ENCODE assay signal across 8 mouse cellular contexts in the genomic region with DNA sequence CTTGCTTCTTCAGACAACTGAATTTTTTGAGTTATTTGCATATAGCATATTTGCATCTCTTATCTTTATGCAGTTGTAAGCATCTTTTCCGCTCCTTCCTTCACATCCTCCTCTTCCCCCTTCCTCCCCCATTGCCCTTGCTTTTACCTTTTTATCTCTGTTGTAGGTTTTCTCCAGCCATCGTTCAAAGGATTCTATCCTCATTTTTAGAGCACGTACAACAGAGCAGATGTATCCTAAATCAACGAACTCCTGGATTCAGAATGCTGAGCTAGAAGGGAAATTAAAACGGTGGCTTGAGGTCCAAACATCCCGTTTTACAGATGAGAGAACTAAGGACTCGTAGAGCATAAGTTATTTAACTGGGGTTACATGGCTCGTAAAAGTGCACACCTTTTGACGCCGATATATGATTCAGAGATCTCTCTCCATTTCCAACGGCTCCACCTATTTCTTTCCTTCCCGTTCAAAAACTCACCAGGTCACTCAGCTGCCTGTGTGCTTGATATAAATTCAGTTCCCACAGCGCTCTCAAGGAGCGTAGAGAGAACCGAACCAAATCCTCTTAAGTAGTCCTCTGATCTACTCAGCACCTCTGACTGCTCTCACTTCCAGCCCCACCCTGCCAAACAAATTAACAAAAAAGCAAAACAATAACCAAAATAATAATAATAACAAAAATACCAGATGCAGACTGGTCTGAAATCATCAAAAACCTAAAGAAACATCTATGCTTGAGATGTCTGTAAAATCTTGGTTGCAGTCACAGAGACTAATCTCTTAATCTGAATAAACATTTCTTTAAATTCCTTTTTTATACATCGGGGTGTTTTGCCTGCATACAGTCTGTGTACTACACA. TPM values are rescaled to one million over a fixed set of nuclear protein-coding genes. Genes with fewer than 3 reads are reported as not detected.
DNase-seq lines count a peak whose midpoint lies in the region; ATAC-seq and TF ChIP-seq lines count a peak whose summit lies in the region.

No protein-coding gene starts in this region.

- no peaks in the 10 kb centered on the region for H3K27me3 ChIP-seq in lung, embryonic 14.5 days (ENCODE audit: insufficient read depth, low read length)
- no peaks in the 10 kb centered on the region for H3K27me3 ChIP-seq in intestine, embryonic 14.5 days (replicated peaks; ENCODE audit: control insufficient read depth, insufficient read depth, low read length)
- H3K27me3 ChIP-seq in neural tube, embryonic 12.5 days (replicated peaks) = no peaks in the 10 kb centered on the region

- 14% methylated on average over 16 of the region's 16 CpGs for WGBS in lung, embryonic 14.5 days
- 19% methylated on average over 16 of the region's 16 CpGs for WGBS in intestine, embryonic 14.5 days
- 28% methylated on average over 16 of the region's 16 CpGs for WGBS in neural tube, embryonic 12.5 days

- peak overlapping the region; percentile 100 for H3K9ac ChIP-seq in lung, embryonic 14.5 days
- H3K9ac ChIP-seq in intestine, embryonic 14.5 days (ENCODE audit: low read length) = peak overlapping the region; percentile 100
- H3K9ac ChIP-seq in neural tube, embryonic 12.5 days = peak overlapping the region; percentile 56; the same call in 1 of the 2 replicates

- peak overlapping the region; percentile 97 for H3K4me3 ChIP-seq in lung, embryonic 14.5 days (ENCODE audit: low read depth, low read length)
- peak overlapping the region; percentile 99 for H3K4me3 ChIP-seq in intestine, embryonic 14.5 days (ENCODE audit: low read depth, low read length)
- H3K4me3 ChIP-seq in neural tube, embryonic 12.5 days = peak overlapping the region; percentile 11; the same call in 1 of the 2 replicates

- no peak overlapping the region for H3K27ac ChIP-seq in lung, embryonic 14.5 days (ENCODE audit: low read depth)
- peak overlapping the region; percentile 94; the same call in 1 of the 2 replicates for H3K27ac ChIP-seq in intestine, embryonic 14.5 days (ENCODE audit: low read depth)
- H3K27ac ChIP-seq in neural tube, embryonic 12.5 days = no peak overlapping the region

- ATAC-seq in lung, embryonic 14.5 days (ENCODE audit: insufficient read depth) = no peak
- ATAC-seq in intestine, embryonic 14.5 days (replicated peaks; ENCODE audit: low FRiP score, low TSS enrichment, low read depth) = no peak
- ATAC-seq in neural tube, embryonic 12.5 days (ENCODE audit: low FRiP score, low read depth) = no peak

- H3K36me3 ChIP-seq in lung, embryonic 14.5 days (ENCODE audit: insufficient read depth) = no peaks in the 10 kb centered on the region
- no peaks in the 10 kb centered on the region for H3K36me3 ChIP-seq in intestine, embryonic 14.5 days (ENCODE audit: control insufficient read depth, insufficient read depth, low read length)
- no peaks in the 10 kb centered on the region for H3K36me3 ChIP-seq in neural tube, embryonic 12.5 days

- peak overlapping the region; percentile 75 for H3K4me2 ChIP-seq in lung, embryonic 14.5 days
- H3K4me2 ChIP-seq in intestine, embryonic 14.5 days (ENCODE audit: low read length) = peak overlapping the region; percentile 74
- peak overlapping the region; percentile 73 for H3K4me2 ChIP-seq in neural tube, embryonic 12.5 days (replicated peaks)

- H3K9me3 ChIP-seq in lung, embryonic 14.5 days (ENCODE audit: low read depth, low read length) = no peaks in the 10 kb centered on the region
- H3K9me3 ChIP-seq in intestine, embryonic 14.5 days (ENCODE audit: control insufficient read depth, low read length) = no peaks in the 10 kb centered on the region
- H3K9me3 ChIP-seq in neural tube, embryonic 12.5 days = no peaks in the 10 kb centered on the region

- no peak for TF ChIP-seq CTCF in lung, embryonic 14.5 days (IDR thresholded peaks at IDR 0.05; ENCODE audit: low read depth)

- peak; percentile 52 for DNase-seq in lung, embryonic 14.5 days
- no peak for DNase-seq in lung, postnatal 25 days (ENCODE audit: low spot score)
- peak; percentile 33 for DNase-seq in embryo, embryonic 9.5 days (ENCODE audit: extremely low spot score)
- no peak for DNase-seq in intestine, embryonic 14.5 days (ENCODE audit: low spot score)
- no peak for DNase-seq in ovary, postnatal 14 days (ENCODE audit: low spot score)
- no peak for DNase-seq in right cerebral cortex, postnatal 36 days (ENCODE audit: low spot score in 2 of 2)
- DNase-seq in gastrocnemius, postnatal 10 days = no peak

- H3K4me1 ChIP-seq in lung, embryonic 14.5 days (ENCODE audit: insufficient read depth) = no peaks in the 10 kb centered on the region
- peaks cover 6% of the 10 kb centered on the region; the same call in 1 of the 2 replicates for H3K4me1 ChIP-seq in intestine, embryonic 14.5 days (replicated peaks; ENCODE audit: control insufficient read depth, insufficient read depth, low read length)
- 0 out of 2 replicates have a peak, but pooled peaks cover 6% of the 10 kb centered on the region for H3K4me1 ChIP-seq in neural tube, embryonic 12.5 days

RNA-seq across cellular contexts. Expression of a gene that starts 2.2 kb away (rescaled TPM):
- 186 and 201 TPM in 2 replicates for polyA plus RNA-seq in lung, embryonic 14.5 days (2014; fragmentation: Nextera tagmentation; extraction: Ambion mirVana)
- 150 and 169 TPM in 2 replicates for polyA plus RNA-seq in intestine, embryonic 14.5 days (2014; fragmentation: Nextera tagmentation; extraction: Ambion mirVana)
- 216 and 225 TPM in 2 replicates for polyA plus RNA-seq in neural tube, embryonic 12.5 days (2016; fragmentation: Nextera tagmentation; extraction: Ambion mirVana)
- total RNA-seq in gastrocnemius, postnatal 10 days (2021) = 10 to 100 TPM; 40.1 to 46.3 TPM

Comparison
In these comparisons a context has a peak if more than half of its experiments do, and no peak if none do; other contexts are left out.
1. DNase-seq: peak in lung, embryonic 14.5 days (single experiment) and embryo, embryonic 9.5 days (single experiment); none in lung, postnatal 25 days (single experiment), intestine, embryonic 14.5 days (single experiment), ovary, postnatal 14 days (single experiment), right cerebral cortex, postnatal 36 days (0 of 2) and gastrocnemius, postnatal 10 days (single experiment).
2. H3K4me3 ChIP-seq: peak in every context shown above with its lines; median percentile 99 in intestine, embryonic 14.5 days; 97 in lung, embryonic 14.5 days; 11 in neural tube, embryonic 12.5 days.
3. Peak in every context shown above with its lines, with median percentiles within 50 percentile points of each other: H3K4me2 ChIP-seq and H3K9ac ChIP-seq.